Mouse (Mus musculus) gastrocnemius, adult 8-10 months (tissue): ENCODE results near the gene Clta. TPM values are rescaled to one million over a fixed set of nuclear protein-coding genes. Genes with fewer than 3 reads are reported as not detected.
A peak's percentile ranks its signal among the peaks of the same experiment; 100 is the strongest.

Experiments used
- DNase-seq, 2 experiments: peaks; one replicate each; pipeline ENCODE4 v3.0.0; 2022; ENCODE audit warnings: low spot score in 2 of 2
- total RNA-seq, 4 experiments: library from RNA; stranded (reverse); gene quantifications; 2 replicates each; pipeline ENCODE4 v1.2.4; 2022

The Clta gene
- 10 to 100 TPM; 41.3 to 51.1 (median 46.3) TPM for total RNA-seq

DNA sequence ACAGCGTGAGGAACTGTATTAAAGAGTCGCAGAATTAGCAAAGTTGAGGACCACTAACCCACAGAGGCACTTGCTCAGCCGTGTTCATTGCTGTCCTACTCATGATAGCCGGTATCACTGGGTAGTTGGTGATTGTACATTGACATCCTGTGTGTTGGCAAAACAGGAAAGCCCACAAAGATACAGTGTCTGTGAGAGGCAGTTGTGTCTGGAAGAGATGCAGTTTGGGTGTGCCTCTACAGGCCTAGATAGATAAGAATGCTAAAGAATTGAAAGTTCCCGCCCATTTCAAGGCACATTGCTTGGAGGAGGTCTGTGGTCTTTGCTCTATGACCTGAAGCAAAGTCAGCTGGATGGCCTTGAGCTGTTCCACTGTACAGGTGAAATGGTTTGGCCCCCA is at the start of gene Clta:
Gene Clta, plus strand, starts transcription at position 327 of the 400 bp plus-strand sequence.
- DNase-seq = no peak

DNA sequence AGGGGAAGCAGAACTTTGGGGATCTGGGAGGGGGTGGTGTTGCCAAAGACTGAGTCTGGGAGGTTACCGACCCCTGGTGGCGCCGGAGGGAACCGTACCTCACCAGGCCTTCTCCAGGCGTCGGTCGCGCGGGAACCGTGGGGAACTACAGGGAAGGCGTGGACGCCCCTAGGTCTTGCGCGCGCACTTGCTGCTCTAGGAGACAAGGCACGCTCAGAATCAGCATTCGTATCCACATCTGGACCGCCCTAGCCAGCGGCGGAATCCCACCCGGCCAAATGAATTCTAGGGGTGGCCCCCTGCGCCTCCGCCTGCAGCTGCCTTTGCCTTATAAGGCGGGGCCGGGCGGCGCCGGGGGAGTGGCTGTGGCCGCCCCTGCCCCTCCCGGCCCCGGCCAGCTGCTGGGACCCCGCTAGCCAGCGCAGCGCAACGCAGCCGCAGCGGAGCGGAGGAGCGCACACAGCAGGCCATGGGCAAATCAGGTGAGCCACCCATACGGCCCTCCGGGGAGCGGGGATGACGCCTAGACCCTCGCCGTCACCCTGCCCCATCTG is 46.9 kb upstream of the Clta start, which contains the start of gene Glipr2:
Gene Glipr2, plus strand, starts transcription at position 110 of the 554 bp plus-strand sequence.
- DNase-seq = peak; percentile 72 to 76

DNA sequence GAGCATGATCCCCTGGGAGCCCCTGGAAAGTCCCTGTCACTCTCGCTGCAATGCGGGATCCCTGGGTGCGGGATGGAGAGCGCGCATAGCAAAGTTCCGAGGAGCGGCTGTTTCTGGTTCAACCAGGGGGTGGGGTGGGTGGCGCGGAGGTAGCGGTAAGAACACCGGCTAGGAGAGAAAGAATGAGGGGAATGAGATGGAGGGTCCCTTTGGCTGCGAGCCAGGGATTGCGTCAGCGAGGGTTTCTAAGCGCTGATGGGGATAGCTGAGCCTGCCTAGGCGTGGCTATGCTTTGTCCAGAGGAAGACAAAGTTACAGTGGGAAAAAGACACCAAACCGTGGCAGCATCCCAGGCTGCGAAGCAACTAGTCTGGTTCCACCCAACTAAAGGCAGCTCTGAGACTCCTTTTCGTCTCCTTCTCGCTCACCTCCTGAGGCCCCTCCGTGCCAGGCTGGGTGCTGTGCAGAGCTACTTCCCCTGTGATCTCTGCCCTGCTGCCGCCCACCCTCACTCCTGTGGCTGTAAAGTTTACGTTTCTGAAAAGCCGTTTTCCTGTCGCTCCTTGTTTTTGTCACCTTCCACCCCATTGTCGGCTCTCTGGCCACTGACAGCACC is 46.3 kb upstream of the Clta start:
- peak; percentile 34 to 42 for DNase-seq

DNA sequence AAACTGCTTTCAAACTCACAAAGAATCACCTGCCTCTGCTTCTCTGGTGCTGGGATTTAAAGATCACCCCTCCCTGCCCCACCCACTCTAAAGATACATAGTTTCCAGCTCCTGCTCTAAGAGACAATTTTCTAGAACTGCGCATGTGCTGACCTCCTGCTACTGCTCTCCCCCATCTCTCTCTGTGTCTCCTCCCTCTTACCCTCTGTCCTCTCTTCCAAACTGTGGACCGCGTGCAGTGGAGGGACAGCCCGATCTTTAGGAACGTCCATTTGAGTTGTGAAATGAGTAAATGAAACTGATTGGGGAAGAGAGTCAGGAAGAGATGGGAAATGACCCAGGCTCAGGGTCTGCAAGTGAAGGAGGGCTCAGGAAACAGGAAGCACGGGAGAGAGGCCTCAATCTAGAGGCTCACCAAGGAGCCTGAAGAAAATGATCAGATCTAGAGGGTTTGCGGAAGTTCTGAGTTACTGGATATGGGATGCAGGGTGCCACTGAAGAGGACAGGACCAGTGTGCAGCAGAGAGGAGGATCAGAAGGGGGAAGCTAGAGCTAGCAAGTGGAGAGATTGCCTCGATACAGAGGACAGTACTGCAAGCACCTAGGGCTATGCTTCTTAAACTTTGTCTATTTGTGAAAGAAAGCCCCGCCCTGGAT is 44.6 kb upstream of the Clta start:
- no peak for DNase-seq

DNA sequence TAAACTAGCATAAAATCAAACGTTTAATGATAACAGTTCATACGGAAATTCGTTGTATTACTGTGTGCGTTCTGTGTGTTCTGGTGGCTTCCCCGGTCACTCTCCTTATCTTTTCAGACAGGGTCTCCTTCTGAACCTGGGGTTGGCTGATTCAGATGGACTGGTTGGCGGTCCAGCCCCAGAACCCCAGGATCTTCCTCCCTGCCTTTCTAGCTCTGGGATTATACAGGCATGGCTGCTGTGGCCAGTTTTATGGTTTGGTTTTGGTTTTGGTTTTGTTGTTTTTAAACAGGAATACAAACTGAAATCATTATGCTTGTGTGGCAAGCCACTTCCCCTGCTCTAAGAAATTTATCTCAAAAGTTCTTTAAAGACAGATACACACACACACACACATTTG is 44.0 kb upstream of the Clta start:
- DNase-seq = no peak

DNA sequence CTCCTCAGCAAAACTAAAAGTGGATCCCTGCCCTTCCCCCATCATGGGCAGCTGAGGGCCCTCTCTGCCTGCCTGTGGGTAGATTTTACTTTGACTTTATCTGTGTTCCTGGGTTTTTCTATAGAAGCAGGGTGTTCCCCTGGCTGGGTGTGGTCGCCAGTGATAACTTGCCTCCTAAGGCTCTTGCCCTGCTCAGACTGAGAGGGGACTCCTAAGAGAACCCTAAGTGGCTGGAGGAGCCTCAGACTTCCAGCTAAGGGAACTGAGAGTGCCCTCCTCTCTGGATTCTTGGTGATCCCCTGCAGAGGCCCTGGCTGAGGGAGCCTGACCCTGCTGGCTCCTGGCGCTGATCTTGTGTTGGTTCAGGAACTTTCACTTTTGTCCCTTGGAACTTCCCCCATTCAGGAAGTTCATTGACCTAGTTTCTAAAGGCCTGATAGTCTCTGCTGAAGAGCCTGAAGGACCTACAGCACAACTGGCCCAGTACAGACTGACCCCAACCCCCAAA is 39.9 kb upstream of the Clta start:
- no peak for DNase-seq

DNA sequence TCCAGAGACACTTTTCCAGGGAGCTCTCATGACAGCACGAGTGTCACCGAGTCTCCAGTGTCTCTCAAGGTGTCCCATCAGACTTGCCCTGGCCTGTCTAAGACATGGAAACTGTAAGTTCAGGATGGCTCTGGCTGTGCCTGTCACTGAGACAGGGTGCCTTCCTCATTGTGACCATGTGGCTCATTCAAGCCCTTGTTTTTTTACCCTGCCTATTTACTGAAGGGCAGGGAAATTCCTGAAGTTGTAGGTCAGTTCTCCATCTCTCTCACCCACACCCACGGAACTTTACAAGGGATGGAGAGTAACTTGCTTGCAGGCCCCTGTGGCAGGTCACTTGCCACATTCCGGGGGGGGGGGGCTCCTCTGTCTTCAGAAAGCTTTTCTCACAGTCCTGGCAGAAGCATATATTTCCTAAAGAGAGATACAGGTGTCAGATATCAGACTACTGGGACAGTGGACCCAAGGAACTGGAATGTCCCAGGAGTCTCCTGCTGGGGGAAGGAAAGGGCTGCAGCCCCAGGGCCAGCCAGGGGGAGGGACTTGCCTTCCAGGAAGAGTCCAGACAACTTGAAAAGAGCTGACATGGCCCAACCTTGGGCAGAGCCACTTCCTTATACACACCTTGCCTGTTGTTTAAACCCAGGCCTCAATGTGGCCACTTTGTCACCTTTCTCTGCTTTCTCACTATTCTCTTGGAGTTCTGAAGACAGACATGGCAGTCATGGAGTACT is 39.1 kb upstream of the Clta start:
- no peak for DNase-seq

DNA sequence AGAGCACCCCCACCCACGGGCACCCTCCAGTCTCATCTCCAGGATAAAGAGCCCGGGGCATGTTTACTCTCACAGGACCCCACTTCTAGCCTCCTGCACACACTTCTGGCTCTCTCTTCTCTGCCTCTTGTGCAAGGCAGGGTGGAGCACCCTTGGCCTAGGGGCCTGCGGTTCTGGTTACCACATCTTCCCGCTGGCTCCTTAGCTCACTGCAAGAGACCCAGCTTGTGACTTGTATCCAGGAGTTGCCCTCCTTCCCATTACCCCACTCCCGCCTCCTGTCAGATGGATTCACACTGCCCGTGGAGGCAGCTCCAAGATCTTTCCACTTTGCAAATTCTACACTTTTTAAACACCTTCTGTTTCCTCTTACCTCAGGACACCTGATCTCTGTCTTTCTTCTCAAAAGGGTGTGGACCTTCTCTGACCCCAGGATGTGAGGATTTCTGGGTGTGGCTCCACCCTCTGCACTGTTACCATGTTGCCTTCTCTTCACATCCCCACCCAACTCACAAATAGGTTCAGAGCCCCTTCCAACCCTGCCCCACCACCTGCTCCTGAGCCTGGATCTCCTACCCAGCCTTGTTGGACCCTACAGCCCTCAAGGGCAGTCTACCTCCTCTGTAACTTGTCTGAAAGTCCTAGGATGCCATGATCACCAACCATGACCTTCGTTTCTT is 38.3 kb upstream of the Clta start:
- DNase-seq = no peak

DNA sequence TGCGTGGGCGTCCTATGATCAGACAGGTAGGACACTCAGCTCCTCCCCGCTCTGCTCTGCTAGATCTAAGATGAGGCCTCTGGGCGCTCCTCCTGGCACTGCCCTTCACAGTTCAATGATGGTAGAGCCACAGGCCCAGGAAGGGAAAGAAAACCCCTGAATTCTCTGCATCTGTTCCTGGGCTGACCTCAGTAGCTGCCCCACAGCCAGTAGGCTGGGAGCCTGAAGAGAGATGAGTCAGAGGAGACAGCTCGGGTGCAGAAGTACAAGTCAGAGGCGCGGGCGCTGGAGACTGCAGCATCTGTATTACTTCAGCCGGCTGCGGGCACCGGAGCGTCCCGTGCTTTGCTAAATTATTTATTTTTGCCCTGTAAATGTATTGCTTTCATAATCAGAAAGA is 35.6 kb upstream of the Clta start:
- DNase-seq = peak; percentile 57 to 73

DNA sequence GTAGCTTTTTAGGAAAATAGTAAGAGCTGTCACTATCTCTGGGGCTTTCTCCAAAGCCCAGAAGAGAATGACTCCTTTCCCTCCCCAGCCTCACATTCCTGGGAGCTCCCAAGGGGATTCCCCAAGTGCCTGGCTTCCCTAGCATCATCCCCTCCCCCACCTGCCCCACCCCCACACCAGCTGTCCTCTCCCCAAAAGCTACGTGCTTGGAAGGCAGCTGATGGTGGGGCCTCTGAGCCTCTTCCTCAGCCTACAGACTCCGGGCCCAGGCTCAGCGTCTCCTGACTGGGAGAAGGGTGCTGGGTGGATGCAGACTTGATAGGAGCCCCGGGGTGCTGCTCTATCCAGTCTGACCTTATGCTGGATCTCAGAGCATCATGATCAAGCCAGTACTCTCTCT is 34.9 kb upstream of the Clta start:
- no peak for DNase-seq

DNA sequence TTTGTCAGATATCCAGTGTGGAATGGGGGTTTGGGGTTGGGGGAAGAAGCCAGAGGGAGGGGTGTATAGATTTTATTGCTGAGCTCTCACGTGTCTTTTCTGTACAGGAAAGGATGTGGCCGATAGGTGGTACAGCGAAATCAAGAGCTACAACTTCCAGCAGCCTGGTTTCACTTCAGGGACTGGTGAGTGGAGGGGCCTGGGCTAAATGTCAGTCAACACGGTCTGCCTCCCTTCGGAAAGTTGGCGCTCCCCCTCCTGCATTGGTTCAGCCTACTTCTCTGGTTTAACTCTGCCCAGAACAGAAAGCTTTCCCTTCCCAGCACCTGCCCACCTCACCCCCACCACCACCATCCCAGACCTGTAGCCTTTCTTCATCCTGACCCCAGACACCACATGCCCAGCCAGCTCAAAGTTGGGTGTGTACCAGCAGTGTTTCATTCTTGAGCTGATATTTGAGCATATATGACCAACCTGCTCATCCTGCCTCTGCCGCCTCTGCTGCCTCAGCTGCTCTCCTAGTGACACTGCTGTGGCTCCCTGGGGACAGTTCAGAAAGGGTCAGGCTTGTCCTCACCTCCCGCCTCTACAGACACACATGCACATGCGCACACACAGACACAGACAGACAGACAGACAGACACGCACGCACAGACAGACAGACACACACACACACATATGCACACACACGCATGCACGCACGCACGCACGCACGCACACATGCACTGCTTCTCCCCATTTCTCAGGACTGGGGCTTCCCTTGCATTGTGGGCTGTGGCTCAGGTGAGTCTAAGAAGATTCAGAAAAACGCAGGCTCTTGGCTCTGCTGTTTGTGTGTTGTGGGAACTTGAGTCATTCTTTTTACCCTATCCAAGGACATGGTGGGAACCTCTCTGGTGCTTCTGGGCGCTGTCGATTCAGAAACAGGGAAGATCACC is 33.6 kb upstream of the Clta start:
- DNase-seq = no peak

DNA sequence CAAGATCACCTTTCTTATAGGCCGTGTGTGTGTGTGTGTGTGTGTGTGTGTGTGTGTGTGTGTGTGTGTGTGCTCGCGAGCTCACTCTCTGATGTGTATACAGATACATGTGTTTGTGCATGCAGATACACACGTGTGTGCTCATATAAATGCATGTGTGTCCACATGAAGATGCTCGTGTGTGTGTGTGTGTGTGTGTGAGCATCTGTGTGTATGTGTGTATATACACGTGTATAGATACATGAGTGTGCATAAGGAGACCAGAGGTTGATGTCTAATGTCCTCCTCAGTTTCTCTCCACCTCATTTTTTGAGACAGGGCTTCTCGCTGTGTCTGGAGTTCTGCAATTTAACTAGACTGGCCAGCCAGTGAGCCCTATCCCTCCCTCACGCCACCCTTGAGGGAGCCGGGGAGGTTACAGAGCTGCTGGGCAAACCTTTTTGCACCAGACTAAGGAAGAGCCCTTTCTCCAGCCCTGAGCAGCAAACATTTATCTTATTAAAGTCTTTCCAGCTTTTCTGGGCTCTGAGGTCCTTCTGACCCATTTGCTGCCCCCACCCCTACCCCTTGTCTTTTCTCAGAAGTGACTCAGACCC is 32.6 kb upstream of the Clta start:
- no peak for DNase-seq

DNA sequence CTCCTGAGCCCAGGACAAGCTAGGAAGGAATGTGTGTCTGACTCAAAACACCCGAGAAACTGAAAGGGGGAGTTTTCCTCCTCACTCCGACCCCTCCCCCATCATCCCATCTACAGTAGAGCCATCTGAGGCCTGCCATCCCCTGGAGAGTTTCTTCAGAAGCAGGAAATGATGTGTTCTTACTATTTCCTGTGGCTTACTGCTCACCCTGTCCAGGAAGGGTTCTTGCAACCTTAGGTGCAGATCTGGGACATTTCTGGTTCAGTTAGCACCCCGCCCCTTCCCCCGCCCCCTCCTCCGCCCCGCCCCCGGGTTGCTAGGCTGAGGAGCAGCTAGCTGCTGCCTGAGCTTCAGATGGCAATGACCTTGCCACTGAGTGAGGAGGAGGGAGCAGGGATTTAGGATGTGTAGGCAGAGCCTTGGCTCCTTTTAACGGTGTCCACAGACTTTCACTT is 32.1 kb upstream of the Clta start:
- DNase-seq = no peak

DNA sequence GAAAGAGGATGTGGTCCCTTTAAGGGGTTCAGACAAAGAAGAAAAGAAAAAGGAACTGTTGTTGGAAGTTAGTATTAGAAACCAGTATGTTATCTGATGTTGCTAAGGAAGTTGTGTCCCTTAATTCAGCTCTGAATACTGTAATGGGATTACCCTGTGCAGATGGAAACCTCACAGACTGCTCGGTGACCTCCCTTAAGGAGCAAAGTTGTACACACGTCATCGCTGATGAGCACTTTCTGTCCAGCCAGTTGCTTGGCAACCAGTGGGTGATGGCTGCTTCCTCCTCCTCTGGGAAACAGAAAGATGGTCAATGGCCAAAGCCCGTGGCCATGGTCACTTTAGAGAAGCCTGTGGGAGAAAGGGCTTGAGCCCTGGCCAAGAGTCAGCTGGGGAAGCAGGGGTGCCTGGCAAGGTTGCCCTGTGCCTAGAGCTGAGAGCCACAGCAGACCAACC is 30.7 kb upstream of the Clta start:
- DNase-seq = peak; percentile 54 to 60

DNA sequence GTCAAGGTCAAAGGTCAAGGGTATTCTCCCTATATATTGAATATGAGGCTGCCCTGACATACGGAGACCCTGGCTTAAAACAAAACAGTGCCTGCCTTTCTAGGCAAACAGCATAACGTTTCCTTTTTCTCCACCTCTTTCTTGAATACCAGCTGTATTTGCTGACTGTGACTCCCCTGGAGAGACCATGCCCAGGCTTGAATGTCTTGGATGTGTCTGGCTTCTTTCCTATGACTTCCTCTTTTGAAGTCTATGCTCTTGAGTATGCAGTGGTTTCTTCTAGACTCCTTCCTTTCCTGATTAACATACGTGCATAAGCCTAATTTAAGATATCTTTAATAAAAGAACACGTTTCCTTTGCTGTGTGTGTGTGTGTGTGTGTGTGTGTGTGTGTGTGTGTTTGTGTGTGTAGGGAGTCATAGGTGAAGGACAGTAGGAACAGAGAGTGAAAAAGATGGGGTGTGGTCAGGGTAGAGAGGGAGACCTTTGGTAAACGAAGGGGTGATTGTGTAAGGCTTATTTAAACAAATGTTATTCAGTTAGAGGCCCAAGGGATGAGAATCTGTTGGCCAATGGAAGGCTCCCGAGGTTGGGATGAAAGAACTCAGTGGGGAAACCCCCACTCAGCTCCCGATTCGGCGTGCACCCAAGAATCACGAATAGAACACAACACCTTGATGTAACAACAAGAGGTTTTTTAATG is 29.2 kb upstream of the Clta start:
- no peak for DNase-seq

DNA sequence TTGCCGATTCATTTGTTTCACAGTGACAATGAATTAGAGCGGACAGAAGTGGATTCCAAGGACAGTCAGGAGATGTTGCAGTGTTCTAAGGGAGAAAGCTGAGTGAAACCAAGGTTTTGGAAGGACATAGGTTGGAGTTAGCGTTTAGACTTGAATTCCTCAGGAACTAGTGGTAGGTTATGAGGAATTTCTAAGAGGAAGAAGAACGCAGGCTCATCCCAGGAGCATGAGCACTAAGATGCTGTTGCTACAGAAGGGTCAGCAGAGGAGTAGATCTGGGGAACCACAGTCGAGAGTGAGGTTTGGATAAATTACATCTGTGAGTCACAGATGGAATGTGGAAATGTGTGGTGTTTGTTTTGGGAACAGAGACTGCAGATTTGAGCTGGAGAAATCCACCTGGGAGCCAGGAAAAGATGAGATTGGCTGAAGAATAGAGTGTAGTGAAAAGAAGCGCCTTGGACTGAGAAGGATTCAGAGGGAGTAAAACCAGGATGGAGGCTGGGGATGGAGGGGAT is 28.0 kb upstream of the Clta start:
- no peak for DNase-seq

DNA sequence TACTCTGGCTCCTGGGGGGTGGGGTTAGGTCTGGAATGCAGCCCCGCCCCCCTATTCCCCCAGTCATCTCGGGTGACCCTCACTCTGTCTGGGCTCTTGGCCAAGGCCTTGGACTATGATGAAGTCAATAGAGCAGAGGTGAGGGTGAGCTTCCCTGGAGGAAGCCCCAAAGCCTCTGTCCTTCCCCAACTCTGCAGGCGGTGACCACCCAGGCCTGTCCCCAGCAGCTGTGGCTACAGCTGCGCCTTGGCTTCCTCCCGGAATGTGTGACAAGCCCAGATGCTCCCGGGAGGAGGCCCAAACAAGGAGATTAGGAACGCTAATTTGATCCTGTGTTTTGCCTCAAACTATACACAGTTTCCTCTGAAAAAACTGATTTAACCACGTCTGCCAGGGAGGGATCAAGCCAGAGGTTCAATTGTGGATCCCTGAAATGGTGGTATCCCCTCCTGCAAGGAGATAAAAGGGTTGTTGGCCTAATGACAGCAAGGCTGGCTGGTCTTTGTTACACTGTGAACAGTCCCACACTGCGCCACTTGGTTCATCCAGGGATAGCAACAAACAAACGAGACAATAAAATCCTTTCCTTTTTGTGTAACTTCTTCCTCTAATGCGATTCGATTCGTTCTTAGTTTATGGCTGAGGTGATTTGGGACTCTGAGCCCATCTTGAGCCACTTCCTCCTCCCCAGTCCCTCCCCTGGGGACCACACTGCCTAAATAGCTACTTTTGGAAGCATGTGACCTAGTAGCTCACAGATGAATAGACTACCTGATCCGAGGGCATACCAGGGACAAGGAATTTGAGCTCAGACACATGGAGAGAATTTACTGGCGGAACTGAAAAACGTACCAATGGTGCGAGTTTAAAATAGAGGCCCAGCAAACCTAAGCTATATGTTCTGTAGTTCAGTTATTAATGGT is 25.5 kb upstream of the Clta start:
- DNase-seq = peak; percentile 27 to 35

DNA sequence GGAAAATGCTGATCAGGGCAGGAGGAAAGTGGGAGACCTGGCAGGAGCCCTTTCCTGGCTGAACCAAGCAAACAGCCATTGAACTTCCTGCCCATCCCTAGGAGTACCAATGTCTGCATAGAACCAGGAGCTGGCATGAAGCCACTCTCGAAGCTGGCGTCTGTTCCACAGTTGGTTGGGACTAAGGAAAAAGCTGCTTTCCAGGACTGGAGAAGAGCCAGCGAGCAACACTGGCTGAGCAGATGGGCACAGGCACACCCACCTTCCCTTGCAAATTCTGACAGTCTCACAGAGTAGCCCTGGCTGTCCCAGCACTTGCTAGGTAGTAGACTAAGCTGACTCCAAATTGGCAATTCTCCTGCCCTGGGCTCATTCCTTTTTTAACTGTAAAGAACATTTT is 24.5 kb upstream of the Clta start:
- no peak for DNase-seq
